Mouse (Mus musculus): ENCODE results near the gene Ilk. TPM values are rescaled to one million over a fixed set of nuclear protein-coding genes. Genes with fewer than 3 reads are reported as not detected.
"Not testable (repeated sequence)": the region's sequence is repeated elsewhere in the genome, so short reads cannot be mapped to it uniquely, and the experiment has no call there.

Ilk gene
- total RNA-seq (2017) = 100 and 110 TPM in 2 replicates

- peak; percentile 79 for ATAC-seq (replicated peaks; ENCODE audit: low read depth, poor library complexity, severe bottlenecking)
These were observed at the start of gene Ilk for GRCm38 (mm10) chr7:105736264-105736901. Gene Ilk, plus strand, starts transcription at chr7:105736592.

DNA sequence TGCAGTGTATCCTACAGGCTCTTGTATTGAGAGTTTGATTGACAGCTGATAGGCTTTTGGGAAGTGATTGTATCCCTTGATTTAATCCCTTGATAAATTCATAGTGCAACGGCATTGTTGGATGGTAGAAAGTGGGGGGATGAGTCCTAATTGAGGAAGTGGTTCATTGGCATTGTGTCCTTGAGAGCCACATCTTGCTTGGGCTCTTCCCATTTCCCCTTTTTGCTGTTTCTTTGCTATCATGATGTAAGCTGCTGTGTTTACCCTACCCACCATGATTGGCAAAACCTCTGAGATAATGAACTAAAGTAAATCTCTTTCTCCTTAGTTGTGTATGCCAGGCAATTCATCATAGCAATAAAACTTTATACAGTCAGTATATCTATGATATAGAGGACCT, 45.5 kb upstream of the Ilk start:
- ATAC-seq (replicated peaks; ENCODE audit: low read depth, poor library complexity, severe bottlenecking) = peak; percentile 92

- ATAC-seq (replicated peaks; ENCODE audit: low read depth, poor library complexity, severe bottlenecking) = no peak
These were observed 33.2 kb upstream of the Ilk start for GRCm38 (mm10) chr7:105703184-105703583.

DNA sequence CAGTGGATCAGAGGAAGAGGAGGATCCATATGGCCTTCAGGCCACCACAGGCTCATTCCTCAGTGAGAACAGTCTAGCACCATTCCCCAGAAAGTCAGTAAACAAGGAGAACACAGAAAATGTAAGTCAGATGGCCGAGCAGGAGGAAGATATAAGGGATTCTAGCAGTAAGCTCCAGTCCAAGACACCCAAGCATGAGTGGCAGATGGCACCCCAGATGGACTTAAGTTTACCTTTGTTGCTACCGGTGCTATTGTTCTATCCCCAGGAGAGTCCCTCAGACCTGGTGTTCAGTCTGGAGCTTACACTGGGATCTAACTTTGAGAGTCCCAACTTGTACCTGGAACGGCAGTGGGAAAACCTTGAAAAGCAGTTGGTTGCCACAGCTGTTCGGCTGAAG, 32.6 kb upstream of the Ilk start:
- no peak for ATAC-seq (replicated peaks; ENCODE audit: low read depth, poor library complexity, severe bottlenecking)

DNA sequence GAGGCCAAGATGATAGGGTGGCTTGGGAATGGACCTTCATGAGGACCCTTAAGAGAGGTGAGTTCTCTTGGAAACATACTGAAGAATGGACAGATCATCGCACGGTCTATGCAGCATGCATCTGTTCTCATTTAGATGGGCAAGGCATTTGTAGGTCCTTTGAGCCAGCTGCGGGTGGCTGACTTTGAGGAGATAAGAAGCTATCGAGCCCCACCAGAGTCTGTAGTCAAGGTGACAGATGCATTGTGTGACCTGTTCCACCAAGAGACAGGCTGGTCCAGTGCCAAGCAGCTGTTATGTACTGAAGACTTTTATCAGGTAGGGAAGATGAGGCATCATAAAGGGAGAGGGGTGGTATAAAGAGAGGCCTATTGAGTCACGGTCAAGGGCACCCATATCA, 27.7 kb upstream of the Ilk start:
- ATAC-seq (replicated peaks; ENCODE audit: low read depth, poor library complexity, severe bottlenecking) = peak; percentile 50; the same call in 1 of the 2 replicates

GRCm38 (mm10) chr7:105715366-105715765, 21.0 kb upstream of the Ilk start:
- ATAC-seq (replicated peaks; ENCODE audit: low read depth, poor library complexity, severe bottlenecking) = peak; percentile 60; the same call in 1 of the 2 replicates

GRCm38 (mm10) chr7:105721916-105722315, 14.5 kb upstream of the Ilk start:
- ATAC-seq (replicated peaks; ENCODE audit: low read depth, poor library complexity, severe bottlenecking) = no peak

GRCm38 (mm10) chr7:105726144-105726979, 10.0 kb upstream of the Ilk start:
- peak; percentile 87 for ATAC-seq (replicated peaks; ENCODE audit: low read depth, poor library complexity, severe bottlenecking)

DNA sequence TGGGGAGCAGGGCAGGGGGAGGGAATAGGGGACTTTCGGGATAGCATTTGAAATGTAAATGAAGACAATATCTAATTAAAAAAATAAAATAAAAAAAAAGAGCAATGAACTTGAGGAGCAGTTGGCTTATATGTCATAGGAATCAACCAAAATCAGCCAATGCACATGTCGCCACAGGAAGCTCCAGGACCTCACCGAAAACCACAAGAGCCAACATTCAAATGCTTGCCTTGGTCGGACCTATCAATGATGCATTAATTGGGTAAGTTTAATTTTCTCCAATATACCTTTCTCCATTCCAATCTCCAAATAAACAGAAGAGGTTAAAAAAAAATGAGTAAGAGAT, 9.4 kb upstream of the Ilk start:
- ATAC-seq (replicated peaks; ENCODE audit: low read depth, poor library complexity, severe bottlenecking) = no peak

DNA sequence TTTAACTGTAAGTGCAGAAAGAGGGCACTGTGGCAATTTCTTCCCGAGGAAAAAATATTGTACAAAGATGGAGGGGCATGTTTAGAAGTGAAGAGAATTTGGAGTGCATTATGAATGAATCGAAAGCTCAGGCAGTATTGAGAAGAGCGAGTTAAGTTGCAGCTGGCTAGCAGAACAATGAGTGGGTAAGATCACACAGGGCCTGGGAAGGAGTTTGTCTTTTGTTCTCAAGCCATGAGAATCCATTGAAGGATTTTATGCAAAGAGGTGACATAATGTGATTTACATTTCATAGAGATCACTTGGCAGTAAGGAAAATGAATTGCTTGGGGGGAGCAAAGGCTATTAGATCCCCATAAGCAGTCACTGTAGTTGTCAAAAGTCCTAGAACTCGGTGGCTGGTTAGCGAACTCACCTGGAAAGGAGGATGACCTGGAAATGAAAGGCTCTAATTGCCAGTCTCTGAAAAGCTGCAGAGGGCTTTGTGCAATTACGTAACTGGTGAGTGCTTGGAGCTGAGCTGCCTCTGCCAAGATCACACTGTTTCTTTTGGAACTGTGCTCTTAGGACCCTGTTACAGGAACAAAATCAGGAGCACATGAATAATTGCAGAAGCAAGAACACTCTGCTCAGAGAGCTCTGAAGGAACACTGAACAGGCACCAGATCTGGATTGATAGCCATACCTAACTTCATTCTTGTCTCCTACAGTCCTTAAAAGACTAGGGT, 7.5 kb upstream of the Ilk start:
- no peak for ATAC-seq (replicated peaks; ENCODE audit: low read depth, poor library complexity, severe bottlenecking)

- ATAC-seq (replicated peaks; ENCODE audit: low read depth, poor library complexity, severe bottlenecking) = no peak
These were observed 2.6 kb upstream of the Ilk start for GRCm38 (mm10) chr7:105733836-105734235.

GRCm38 (mm10) chr7:105734826-105735225, 1.6 kb upstream of the Ilk start:
- ATAC-seq (replicated peaks; ENCODE audit: low read depth, poor library complexity, severe bottlenecking) = no peak

DNA sequence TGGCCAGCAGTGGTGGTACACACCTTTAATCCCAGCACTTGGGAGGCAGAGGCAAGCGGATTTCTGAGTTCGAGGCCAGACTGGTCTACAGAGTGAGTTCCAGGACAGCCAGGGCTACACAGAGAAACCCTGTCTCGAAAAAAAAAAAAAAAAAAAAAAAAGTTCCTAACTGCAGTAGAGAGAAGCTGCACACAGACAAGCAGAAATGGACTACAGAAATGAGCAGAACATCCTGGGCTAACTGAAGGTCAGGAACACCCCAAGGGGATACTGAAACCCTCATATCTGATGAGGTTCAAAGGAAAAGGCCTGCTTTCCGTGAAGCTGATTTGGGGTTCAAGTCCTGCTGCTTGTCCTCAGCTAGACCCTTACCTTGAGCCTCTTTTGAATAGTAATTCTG, 928 bp upstream of the Ilk start:
- not testable (repeated sequence) for ATAC-seq (replicated peaks; ENCODE audit: low read depth, poor library complexity, severe bottlenecking)

DNA sequence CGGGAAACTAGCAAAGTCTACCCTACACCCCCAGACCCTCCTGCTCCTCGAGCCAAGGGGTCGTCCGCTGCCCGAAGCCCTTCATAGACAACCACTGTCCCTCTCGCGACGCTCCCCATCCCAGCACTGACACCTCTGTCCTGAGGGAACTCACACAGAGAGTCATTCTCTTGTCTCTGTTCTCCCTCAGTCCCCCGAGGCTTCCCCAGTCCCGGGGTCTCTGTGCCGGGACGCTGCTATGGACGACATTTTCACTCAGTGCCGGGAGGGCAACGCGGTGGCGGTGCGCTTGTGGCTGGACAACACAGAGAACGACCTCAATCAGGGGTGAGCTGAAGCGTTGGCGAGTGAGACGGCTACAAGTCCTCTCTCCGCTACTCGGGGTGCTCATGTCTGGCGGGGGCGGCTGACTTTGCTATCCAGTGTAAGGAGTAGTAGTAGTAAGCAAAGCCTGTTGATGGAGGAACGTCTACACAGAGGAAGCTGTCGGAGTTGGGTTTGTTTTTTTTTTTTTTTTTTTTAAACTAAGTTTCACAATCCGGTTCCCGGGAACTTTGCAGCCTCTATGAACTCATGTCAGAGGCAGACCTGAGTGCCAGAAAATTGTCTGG, 624 bp downstream of the Ilk start, which contains the start of gene Rrp8:
Gene Rrp8 (minus strand): TSS at position 475 of the 611 bp plus-strand sequence.
- ATAC-seq (replicated peaks; ENCODE audit: low read depth, poor library complexity, severe bottlenecking) = peak; percentile 6

DNA sequence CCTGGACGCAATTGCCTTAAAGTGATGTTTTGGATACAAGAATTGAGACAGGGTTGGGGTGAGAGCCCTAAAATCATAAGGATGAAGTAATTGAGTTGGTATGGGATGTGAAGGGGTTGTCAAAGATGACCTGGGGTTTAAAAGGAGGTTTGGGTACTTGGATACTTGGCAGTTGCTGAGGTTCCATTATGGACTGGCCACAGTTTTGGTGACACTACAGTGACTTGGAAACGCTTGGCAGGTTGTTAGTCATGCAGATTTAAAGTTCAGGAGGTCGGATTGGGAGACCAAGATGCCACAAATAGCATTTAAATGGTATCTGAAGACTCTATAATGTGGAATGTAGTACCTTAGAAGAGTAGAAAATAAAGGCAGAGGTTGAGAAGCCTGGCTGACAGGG, 1.3 kb downstream of the Ilk start:
- ATAC-seq (replicated peaks; ENCODE audit: low read depth, poor library complexity, severe bottlenecking) = no peak

GRCm38 (mm10) chr7:105738286-105738685, 1.9 kb downstream of the Ilk start:
- ATAC-seq (replicated peaks; ENCODE audit: low read depth, poor library complexity, severe bottlenecking) = no peak

GRCm38 (mm10) chr7:105738948-105739347, 2.6 kb downstream of the Ilk start:
- ATAC-seq (replicated peaks; ENCODE audit: low read depth, poor library complexity, severe bottlenecking) = peak; percentile 72

GRCm38 (mm10) chr7:105740089-105740795, 3.9 kb downstream of the Ilk start:
- ATAC-seq (replicated peaks; ENCODE audit: low read depth, poor library complexity, severe bottlenecking) = no peak

- no peak for ATAC-seq (replicated peaks; ENCODE audit: low read depth, poor library complexity, severe bottlenecking)
These were observed 4.5 kb downstream of the Ilk start for GRCm38 (mm10) chr7:105740851-105741250.

DNA sequence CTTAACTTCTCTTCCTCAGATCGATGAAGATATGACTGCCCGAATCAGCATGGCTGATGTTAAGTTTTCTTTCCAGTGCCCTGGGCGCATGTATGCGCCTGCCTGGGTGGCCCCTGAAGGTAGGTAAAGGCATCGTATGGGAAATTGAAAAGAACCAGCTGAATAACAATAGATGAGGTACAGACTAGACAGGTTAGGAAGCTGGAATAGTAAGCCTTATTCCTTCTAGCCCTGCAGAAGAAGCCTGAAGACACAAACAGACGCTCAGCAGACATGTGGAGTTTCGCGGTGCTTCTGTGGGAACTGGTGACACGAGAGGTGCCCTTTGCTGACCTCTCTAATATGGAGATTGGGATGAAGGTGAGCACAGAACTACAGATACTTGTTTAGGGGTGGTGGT, 5.6 kb downstream of the Ilk start:
- ATAC-seq (replicated peaks; ENCODE audit: low read depth, poor library complexity, severe bottlenecking) = no peak

Measured in common myeloid progenitor, adult 5-6 weeks (primary cell).